Mouse (Mus musculus): ENCODE measurements at regions not wholly inside any gene's neighbourhood (a gene's known extent, or its start where the extent isn't known, plus 50 kb on each side); places are given as distances from the start of the nearest gene placed in this dataset.

DNA sequence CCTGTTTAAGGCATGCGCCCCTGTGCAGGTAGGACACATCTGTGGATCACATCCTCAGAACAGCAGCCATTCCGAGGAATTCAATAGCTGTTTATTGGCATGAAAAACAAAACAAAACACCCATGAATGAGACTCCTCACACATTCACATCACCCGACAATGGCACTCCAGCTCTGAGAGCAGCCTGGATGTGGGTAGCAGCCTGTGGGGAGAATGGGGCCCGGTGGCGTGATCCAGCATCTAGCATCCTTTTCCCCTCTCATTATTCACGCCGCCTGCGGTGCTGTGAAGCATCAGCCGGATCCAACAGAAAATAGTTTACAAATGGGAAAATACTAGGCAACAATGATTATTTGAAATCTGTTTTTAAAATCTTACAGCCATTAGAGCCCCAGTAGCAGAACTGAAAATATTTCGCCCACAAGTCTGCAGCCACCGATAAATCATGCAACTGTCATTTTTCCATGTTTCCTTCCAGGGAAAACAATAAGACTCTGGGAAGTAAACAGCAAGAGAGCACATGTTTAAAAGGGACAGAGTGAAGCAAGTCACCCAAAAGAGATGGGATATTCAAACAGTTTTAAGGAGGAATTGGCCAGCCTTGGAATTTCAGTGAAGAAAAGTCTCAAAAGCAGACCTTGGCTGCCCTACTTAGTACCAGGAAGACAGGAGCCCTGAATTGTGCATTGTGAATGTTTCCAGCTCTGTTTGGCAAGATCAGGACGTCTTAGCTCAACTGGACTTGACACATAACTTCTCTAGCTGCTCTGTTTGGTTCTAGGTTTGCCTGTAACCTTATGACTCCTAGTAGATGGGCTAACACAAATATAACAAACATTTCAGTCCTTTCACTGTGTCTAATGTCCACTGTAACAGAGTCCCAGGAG is 50.2 kb upstream of the Arntl start:
- no peak for DNase-seq (ENCODE audit: low read depth)
